Mouse (Mus musculus) left cerebral cortex, postnatal 25 days (tissue): ENCODE measurements around the gene Calr. TPM values are rescaled to one million over a fixed set of nuclear protein-coding genes. Genes with fewer than 3 reads are reported as not detected.
"Not testable (repeated sequence)": the region's sequence is repeated elsewhere in the genome, so short reads cannot be mapped to it uniquely, and the experiment has no call there.

Experiments used
- DNase-seq, 2 experiments: peaks; one replicate each; pipeline ENCODE4 v3.0.0; 2022; ENCODE audit warnings: low spot score in 2 of 2, mixed read lengths in 1 of 2
- intact Hi-C: fragments of 180-260 bp; cut with DNase I; formaldehyde crosslinking; loops from one replicate; pipeline ENCODE4 v1.15.1; 2025
- total RNA-seq, 2 experiments: library from RNA; stranded (reverse); gene quantifications; 2 replicates each; pipeline ENCODE4 v1.2.3; 2021

Calr gene
- total RNA-seq, 2 experiments from 2014 or later, result 562 to 564 TPM

DNA sequence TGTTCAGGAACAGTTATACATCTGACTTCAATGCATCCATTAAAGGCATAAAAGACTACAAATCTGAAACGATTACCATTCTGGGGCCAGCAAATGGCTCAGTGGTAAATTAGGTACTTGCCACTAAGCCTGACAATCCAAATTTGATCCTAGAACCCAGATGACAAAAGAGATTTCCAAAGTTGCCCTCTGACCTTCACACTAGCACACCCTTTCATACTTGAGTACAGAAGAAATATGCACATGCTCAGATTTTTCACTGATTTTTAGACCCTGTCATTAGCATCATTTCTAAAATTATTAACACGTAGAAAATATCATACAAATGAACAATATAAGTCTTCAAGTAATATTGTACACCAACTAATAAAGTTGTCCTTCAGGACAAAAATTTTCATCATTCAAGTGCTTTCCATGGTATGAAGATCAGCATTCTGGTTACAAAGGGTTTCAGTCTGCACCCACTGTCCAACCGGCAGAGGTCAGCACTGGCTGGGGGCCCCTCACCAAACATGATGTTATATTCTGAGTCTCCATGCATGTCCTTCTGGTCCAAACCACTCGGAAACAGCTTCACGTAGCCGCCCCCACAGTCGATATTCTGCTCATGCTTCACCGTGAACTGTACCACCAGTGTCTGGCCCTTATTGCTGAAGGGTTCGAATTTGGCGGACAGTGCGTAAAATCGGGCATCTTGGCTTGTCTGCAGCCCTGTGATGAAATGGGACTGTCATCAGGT, 1.2 kb downstream of the Calr start:
- intact Hi-C loops, result loop anchor here (2.0 kb wide), 1 partner anchor 57 kb away; no protein-coding TSS in a partner anchor
- DNase-seq, result peak; percentile 19 to 40

DNA sequence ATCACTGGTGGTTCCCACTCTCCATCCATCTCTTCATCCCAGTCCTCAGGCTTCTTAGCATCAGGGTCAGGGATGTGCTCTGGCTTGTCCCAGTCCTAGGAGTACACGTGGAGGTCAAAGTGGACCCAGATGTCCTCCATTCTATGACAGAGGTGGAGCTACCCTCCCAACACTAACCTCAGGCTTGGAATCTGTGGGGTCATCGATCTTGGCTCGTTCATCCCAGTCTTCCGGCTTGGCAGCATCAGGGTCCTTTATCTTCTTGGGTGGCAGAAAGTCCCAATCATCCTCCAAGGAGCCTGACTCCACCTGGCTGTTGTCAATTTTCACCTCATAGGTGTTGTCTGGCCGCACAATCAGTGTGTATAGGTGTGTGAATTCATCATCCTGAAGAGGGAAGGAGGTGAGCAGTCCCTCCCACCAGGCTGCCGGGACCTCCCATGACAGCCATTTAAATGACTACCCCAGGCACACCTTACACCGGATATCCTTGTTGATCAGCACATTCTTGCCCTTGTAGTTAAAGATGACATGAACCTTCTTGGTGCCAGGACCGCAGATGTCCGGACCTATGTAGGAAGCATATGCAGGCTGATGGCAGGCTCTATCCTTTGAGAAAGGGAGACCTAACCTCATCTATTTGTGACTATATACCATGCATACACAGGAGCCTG, 2.2 kb downstream of the Calr start:
- intact Hi-C loops, result no loop called here

DNA sequence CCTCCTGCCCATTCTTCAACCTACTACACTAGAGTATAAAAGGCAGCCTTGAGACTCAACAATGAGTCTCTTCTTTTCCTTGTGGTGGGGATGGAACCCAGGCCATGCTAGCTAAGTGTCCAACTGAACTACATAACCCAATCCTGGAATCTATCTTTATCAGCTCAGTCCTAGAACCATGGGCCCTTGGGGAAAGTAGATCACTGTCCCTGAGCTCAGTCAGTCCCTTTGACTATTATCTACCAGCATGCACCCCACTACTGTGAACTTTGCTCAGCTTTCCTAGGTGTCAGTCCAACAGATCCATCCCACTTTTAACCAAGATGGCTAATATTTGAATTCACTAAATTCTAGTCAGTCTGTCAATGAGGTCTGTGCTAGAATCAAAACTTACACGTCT, 5.2 kb downstream of the Calr start:
- intact Hi-C loops, result no loop called here
- no peak for DNase-seq

More for the DNA sequence above, 2.2 kb downstream of the Calr start:
- DNase-seq, result no peak

GRCm38 (mm10) chr8:84840248-84840999, 6.3 kb downstream of the Calr start, which contains the start of gene Rad23a:
Gene Rad23a, minus strand, starts transcription at chr8:84840665.
- intact Hi-C loops, result no loop called here
- DNase-seq, result peak; percentile 92 to 96

DNA sequence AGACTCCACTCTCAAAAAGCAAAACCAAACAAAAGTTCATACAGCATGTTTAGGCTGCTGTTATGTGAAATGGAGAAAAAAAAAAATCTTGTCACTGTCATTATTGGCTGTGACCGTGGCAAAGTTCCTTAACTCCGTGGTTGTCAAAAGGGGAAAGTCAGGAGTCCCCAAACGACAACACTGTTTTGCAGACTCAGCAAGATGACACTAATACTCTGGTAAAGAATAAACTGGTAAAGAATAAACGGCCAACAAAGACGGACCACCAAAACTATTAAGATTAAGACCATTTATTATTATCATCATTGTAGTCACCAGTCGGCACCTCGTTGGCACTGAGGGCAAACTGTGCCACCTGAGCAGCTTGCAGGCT, 6.9 kb downstream of the Calr start:
- intact Hi-C loops, result no loop called here
- no peak for DNase-seq

GRCm38 (mm10) chr8:84839411-84839810, 7.3 kb downstream of the Calr start:
- DNase-seq, result no peak
- intact Hi-C loops, result no loop called here

DNA sequence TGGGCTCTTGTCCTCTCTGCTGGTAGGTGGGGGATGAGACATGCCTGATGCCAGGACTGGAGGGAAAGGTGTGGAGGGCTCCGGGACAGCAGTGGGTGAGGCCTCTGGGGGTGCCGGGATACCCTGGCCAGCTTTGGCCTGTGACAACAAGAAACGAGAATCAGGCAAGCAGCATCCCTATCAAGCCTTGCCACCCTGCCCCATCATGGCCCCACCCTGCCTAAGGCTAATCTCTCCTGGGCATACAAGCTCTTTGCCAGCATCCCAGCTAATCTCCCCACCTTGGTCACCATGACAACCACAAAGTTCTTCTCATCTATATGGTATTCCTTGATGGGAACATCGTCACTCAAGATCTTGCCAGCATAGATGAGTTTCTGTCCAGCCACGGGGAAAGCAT, 8.2 kb downstream of the Calr start:
- intact Hi-C loops, result no loop called here
- no peak for DNase-seq

GRCm38 (mm10) chr8:84837912-84838470, 8.7 kb downstream of the Calr start:
- DNase-seq, result no peak
- intact Hi-C loops, result no loop called here

- no peak for DNase-seq
- intact Hi-C loops, result no loop called here
Measured at GRCm38 (mm10) chr8:84837149-84837911, 9.4 kb downstream of the Calr start.

GRCm38 (mm10) chr8:84834866-84835855, 11.6 kb downstream of the Calr start:
- peak in 1 of 2 experiments; percentile 92 for DNase-seq
- intact Hi-C loops, result no loop called here

DNA sequence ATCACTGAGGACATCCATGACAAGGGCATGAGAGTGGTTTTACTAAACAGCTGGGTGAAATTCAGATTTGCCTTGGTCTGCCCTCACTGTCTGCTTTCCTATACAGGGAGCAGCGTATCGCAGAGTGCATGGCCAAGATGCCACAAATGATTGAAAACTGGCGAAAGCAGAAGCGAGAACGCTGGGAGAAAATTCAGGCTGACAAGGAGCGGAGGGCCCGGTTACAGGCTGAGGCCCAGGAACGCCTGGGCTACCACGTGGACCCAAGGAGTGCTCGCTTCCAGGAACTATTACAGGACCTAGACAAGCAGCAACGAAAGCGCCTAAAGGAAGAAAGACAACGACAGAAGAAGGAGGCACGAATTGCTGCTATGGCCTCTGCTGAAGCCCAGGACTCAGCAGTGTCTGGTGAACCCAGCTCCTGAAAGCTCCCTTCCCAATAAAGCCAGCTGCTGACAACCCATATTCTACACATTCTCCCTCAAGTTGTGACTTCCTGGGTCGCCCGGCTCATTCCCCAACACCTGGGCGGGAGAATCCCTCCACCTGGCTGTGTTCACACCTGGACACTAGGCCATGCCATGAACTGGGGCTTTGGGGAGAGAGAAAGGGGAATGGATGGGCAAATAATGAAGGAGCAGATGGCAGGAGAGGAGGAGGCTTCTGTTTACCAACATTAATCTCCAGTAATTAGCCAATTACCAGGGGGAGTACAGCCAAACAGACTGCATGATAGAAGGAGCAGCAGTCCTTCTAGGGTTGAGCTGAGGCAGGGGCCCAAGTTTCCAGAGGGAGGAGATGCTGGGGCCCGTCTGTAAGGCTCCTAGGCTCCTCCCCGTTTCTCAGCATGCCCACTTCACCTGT, 12.5 kb downstream of the Calr start:
- intact Hi-C loops, result no loop called here
- no peak for DNase-seq

DNA sequence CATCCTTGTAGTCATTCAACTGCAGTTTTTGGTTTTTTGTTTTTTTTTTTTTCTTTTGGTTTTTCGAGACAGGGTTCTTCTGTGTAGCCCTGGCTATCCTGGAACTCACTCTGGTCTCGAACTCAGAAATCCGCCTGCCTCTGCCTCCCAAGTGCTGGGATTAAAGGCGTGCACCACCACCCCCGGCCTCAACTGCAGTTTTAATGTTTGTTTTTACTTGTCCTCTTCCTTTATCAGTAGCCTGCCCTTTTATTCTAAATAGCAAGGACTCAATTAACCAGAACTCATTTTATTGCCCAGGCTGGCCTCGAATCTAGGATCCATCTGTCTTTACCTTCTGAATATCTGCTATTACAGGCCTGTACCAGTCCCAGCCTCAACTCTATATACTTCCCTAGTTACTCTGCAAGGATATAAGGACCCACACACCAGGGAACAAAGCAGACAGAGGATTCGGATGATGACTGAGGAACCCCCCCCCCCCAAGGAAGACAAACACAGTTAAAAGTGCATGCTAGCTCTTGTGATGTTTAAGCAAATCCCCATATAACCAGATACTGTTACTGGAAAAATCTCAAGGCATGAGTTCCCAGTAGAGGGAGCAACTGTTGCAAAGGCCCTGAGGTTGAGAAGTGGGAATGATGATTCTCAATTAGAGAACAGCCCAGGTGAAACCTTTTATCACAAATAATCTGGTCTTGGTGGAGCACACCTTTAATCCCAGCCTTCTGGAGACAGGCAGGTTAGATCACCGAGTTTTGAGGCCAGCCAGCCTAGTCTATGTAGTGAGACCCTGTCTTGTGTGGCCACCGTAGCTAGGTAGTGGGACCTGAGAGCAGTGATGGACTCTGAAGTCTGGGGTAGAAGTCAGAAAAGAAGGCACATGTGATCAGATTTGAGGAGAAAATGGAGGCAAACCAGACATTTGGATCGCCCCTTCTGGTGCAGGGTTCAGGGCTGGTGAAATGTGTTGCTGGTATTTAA, 13.7 kb downstream of the Calr start:
- intact Hi-C loops, result no loop called here
- DNase-seq, result no peak

DNA sequence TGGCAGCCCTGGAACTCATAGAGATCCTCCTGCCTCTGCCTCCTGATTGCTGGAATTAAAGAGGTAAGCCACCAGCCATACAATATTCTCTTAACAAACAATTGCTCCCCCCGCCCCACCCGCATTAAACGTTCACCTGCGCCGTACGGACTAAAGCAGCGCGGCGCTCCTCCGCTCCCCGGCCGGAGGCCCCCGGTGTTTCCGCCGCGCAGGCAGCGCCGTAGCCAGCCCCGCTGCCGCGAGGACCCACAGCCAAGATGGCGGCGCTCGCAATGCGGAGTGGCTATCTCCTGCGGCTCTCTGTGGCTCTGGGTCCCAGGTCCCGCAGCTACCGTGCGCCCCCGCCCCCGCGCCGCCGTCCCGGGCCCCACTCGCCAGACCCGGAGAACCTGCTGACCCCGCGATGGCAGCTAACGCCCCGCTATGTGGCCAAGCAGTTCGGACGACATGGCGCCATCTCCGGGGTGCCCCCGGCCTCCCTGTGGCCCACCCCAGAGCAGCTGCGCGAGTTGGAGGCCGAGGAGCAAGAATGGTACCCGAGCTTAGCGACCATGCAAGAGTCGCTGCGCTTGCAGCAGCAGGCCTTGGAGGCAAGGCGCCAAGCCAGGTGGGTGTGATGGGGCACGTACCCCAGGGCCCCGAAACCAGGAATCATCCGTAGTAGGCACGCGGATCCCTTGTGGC, 14.6 kb downstream of the Calr start:
- peak; percentile 80 to 83 for DNase-seq
- intact Hi-C loops, result no loop called here

- DNase-seq, result no peak
- intact Hi-C loops, result no loop called here
Measured at GRCm38 (mm10) chr8:84831490-84831889, 15.2 kb downstream of the Calr start, which contains the start of gene Gadd45gip1. Gene Gadd45gip1, plus strand, starts transcription at chr8:84831522.

DNA sequence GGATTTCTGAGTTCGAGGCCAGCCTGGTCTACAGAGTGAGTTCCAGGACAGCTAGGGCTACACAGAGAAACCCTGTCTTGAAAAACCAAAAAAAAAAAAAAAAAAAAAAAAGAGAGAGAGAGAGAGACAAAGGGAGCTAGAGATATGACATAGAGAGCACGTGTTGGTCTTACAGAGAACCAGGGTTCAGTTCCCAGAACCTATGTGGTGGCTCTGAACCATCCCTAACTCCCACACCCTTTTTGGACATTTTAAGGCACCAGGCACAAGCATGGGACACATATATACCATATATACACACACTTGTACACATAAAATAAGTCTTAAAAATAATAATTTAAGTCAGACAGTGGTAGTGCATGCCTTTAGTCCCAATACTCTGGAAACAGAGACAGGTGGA, 20.2 kb downstream of the Calr start:
- DNase-seq, intact Hi-C loops: not testable (repeated sequence)

DNA sequence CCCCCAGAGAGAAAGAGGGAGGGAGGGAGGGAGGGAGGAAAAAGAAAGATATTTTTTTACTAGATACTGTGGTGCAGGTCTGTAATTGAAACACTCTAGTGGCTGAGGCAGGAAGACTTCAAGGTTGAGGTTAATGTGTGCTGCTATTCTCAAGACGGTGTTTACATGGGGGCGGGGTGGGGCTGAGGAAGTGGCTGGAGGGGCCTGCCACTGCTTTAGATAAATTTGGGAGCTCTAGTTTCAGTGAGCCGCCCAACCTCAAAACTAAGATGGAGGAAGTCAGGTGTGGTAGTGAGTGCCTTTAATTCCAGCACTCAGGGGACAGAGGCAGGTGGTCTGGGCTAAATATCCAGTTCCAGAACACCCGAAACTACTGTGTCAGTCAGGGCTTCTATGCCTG, 21.1 kb downstream of the Calr start:
- intact Hi-C loops, result no loop called here
- no peak for DNase-seq
